Mouse (Mus musculus) retina, embryonic 14.5 days (tissue): ENCODE measurements at regions not wholly inside any gene's neighbourhood (a gene's known extent, or its start where the extent isn't known, plus 50 kb on each side); places are given as distances from the start of the nearest gene placed in this dataset.

ENCODE experiments used
- DNase-seq: peaks from one replicate; pipeline ENCODE4 v3.0.0-alpha.2; 2015; ENCODE audit warnings: low spot score

GRCm38 (mm10) chr11:104038271-104038800 is 71.8 kb downstream of the Arf2 start:
- no peak for DNase-seq

GRCm38 (mm10) chr11:104045216-104045615 is 78.7 kb downstream of the Arf2 start:
- DNase-seq = no peak

- DNase-seq = no peak
Observed at GRCm38 (mm10) chr11:104051986-104052385, 80.7 kb upstream of the Crhr1 start.

- peak; percentile 78 for DNase-seq
Observed at GRCm38 (mm10) chr11:104053242-104053641, 79.4 kb upstream of the Crhr1 start.

- DNase-seq = no peak
Observed at GRCm38 (mm10) chr11:104055941-104056340, 76.7 kb upstream of the Crhr1 start.

GRCm38 (mm10) chr11:104057046-104057445 is 75.6 kb upstream of the Crhr1 start:
- no peak for DNase-seq

- no peak for DNase-seq
Observed at GRCm38 (mm10) chr11:104058600-104058999, 74.1 kb upstream of the Crhr1 start.

- DNase-seq = no peak
Observed at GRCm38 (mm10) chr11:104059085-104059484, 73.6 kb upstream of the Crhr1 start.

GRCm38 (mm10) chr11:104061361-104061760 is 71.3 kb upstream of the Crhr1 start:
- DNase-seq = no peak

- no peak for DNase-seq
Observed at GRCm38 (mm10) chr11:104065181-104065580, 67.5 kb upstream of the Crhr1 start.

GRCm38 (mm10) chr11:104072591-104073183 is 60.0 kb upstream of the Crhr1 start:
- no peak for DNase-seq

- no peak for DNase-seq
Observed at GRCm38 (mm10) chr11:104074763-104075162, 57.9 kb upstream of the Crhr1 start.

GRCm38 (mm10) chr11:104075394-104075793 is 57.3 kb upstream of the Crhr1 start:
- no peak for DNase-seq

GRCm38 (mm10) chr11:104082083-104082482 is 50.6 kb upstream of the Crhr1 start:
- no peak for DNase-seq
